21 mouse cellular contexts compared by ENCODE assay signal in the genomic region with DNA sequence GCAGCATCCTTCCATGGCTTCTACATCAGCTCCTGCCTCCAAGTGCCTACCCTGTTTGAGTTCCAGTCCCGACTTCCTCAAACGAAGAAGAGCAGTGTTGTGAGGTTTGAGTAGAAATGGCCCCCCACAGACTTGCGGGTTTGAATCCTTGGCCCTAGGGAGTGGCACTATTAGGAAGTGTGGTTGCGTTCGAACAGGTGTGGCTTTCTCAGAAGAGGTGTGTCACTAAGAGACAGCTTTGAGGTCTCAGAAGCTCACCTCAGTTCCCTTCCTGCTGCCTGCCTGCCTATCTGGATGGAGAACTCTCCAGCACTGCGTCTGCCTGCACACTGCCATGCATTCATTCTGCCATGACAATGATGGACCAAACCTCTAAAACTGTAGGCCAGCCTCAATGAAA. TPM values are rescaled to one million over a fixed set of nuclear protein-coding genes. Genes with fewer than 3 reads are reported as not detected.
"Had no signal": no experiment of that assay in that cellular context is flagged by ENCODE, and none has a peak within 500 bp of the region (broad histone marks: within the 10 kb centered on the region; RNA-seq: fewer than 3 reads in every experiment).

No protein-coding gene starts in this region.

- DNase-seq: kidney, adult 2 months; kidney, postnatal 14 days; right cerebral cortex, adult 18-20 months; right cerebral cortex, postnatal 25 days; thymus, postnatal 14 days had no signal

- ATAC-seq: midbrain, embryonic 16.5 days had no signal

- H3K4me2 ChIP-seq: kidney, embryonic 15.5 days; liver, embryonic 11.5 days; lung, embryonic 15.5 days had no signal

- H3K27me3 ChIP-seq: kidney, embryonic 15.5 days; lung, embryonic 15.5 days had no signal

- H3K9me3 ChIP-seq: kidney, embryonic 15.5 days; limb, embryonic 10.5 days; lung, embryonic 15.5 days; midbrain, embryonic 10.5 days had no signal

- H3K36me3 ChIP-seq: kidney, embryonic 15.5 days; limb, embryonic 10.5 days; lung, embryonic 15.5 days; midbrain, embryonic 10.5 days had no signal

- H3K27ac ChIP-seq: kidney, embryonic 15.5 days; limb, embryonic 10.5 days; lung, embryonic 15.5 days; midbrain, embryonic 10.5 days; stomach, postnatal 0 days had no signal

- H3K4me3 ChIP-seq: kidney, embryonic 15.5 days; limb, embryonic 10.5 days; lung, embryonic 15.5 days; midbrain, embryonic 10.5 days had no signal

- H3K9ac ChIP-seq: kidney, embryonic 15.5 days; lung, embryonic 15.5 days had no signal

RNA-seq across cellular contexts. Expression of a gene that starts 11.3 kb away (rescaled TPM):
- total RNA-seq: layer of hippocampus, postnatal 14 days; left cerebral cortex, postnatal 14 days had no signal
- polyA plus RNA-seq: limb, embryonic 10.5 days; midbrain, embryonic 10.5 days had no signal

RNA-seq across cellular contexts. Expression of a gene that starts 22.5 kb away (rescaled TPM):
- total RNA-seq: layer of hippocampus, adult 8-10 months; layer of hippocampus, postnatal 14 days; left cerebral cortex, adult 18-20 months; left cerebral cortex, postnatal 14 days had no signal
- polyA plus RNA-seq: kidney, adult 2 months; kidney, embryonic 15.5 days; large intestine, adult 2 months; limb, embryonic 10.5 days; limb, embryonic 14.5 days; liver, embryonic 11.5 days; liver, embryonic 16.5 days; lung, embryonic 15.5 days; midbrain, embryonic 10.5 days; midbrain, embryonic 16.5 days; neural tube, embryonic 14.5 days; small intestine, adult 2 months; stomach, postnatal 0 days had no signal
